Mouse (Mus musculus) spleen, adult 2 months (tissue): ENCODE results near the gene Haus3.

ENCODE experiments used
- CTCF ChIP-seq: fragments of 200-500 bp; IDR thresholded peaks from 2 replicates; pipeline ENCODE4 v1.5.1; 2011; ENCODE audit warnings: mild to moderate bottlenecking, inconsistent platforms; ENCODE audit not compliant: insufficient read depth, insufficient read length, insufficient replicate concordance; ENCODE audit errors: extremely low read depth
- POLR2A ChIP-seq: fragments of 200-500 bp; IDR thresholded peaks from 2 replicates; pipeline ENCODE4 v1.6.1; 2011; ENCODE audit warnings: low read depth, low read length, inconsistent platforms

- TF ChIP-seq CTCF (no peak), POLR2A (no peak)
Measured at GRCm38 (mm10) chr5:34202006-34202405, 32.7 kb upstream of the Haus3 start.
